10 mouse cellular contexts compared by ENCODE assay signal in genomic region chr13:64205186-64205585, GRCm38 (mm10). TPM values are rescaled to one million over a fixed set of nuclear protein-coding genes. Genes with fewer than 3 reads are reported as not detected.
A peak's percentile ranks its signal among the peaks of the same experiment; 100 is the strongest.
DNase-seq lines count a peak whose midpoint lies in the region; ATAC-seq and TF ChIP-seq lines count a peak whose summit lies in the region.
"Had no signal": no experiment of that assay in that cellular context is flagged by ENCODE, and none has a peak within 500 bp of the region (broad histone marks: within the 10 kb centered on the region; RNA-seq: fewer than 3 reads in every experiment).

No protein-coding gene starts in this region.

- no peak overlapping the region for H3K27ac ChIP-seq in kidney, postnatal 0 days
- H3K27ac ChIP-seq in cortical plate, adult 2 months (ENCODE audit: insufficient read depth, low read length), result no peak overlapping the region
- 0 out of 2 replicates have a peak overlapping the region, but pooled peaks have one; percentile 14 for H3K27ac ChIP-seq in neural tube, embryonic 11.5 days (ENCODE audit: low read depth, low read length)
- no peak overlapping the region for H3K27ac ChIP-seq in layer of hippocampus, adult 2 months
- H3K27ac ChIP-seq: gastrocnemius, adult 2 months had no signal

- TF ChIP-seq POLR2A in cortical plate, adult 2 months (IDR thresholded peaks at IDR 0.05; ENCODE audit: extremely low read depth, insufficient read depth, low read length), result no peak

- no peak overlapping the region for H3K9ac ChIP-seq in kidney, postnatal 0 days (ENCODE audit: low read depth, low read length)
- no peak overlapping the region for H3K9ac ChIP-seq in neural tube, embryonic 11.5 days (ENCODE audit: low read length)

- H3K27me3 ChIP-seq in kidney, postnatal 0 days (ENCODE audit: insufficient read depth, low read length), result no peaks in the 10 kb centered on the region
- H3K27me3 ChIP-seq in neural tube, embryonic 11.5 days (ENCODE audit: control insufficient read depth, insufficient read depth, low read length), result no peaks in the 10 kb centered on the region

- H3K4me3 ChIP-seq in kidney, postnatal 0 days (replicated peaks; ENCODE audit: low read depth, low read length), result no peak overlapping the region
- H3K4me3 ChIP-seq in cortical plate, adult 2 months (ENCODE audit: insufficient read depth, low read length), result no peak overlapping the region
- H3K4me3 ChIP-seq in neural tube, embryonic 11.5 days (ENCODE audit: low read depth, low read length), result no peak overlapping the region
- no peak overlapping the region for H3K4me3 ChIP-seq in layer of hippocampus, adult 2 months
- H3K4me3 ChIP-seq: gastrocnemius, adult 2 months had no signal

- peak; percentile 29 for DNase-seq in kidney, postnatal 0 days (ENCODE audit: low spot score)
- DNase-seq in kidney, adult 11 months, result no peak
- peak; percentile 40 for DNase-seq in kidney, postnatal 10 days
- DNase-seq in neural tube, embryonic 11.5 days (ENCODE audit: low spot score), result peak; percentile 40
- no peak for DNase-seq in layer of hippocampus, adult 2 months (ENCODE audit: low spot score in 2 of 2)
- DNase-seq in ovary, postnatal 36 days (ENCODE audit: low spot score), result no peak
- no peak for DNase-seq in layer of hippocampus, adult 18-20 months (ENCODE audit: low spot score in 2 of 2)
- DNase-seq: gastrocnemius, adult 2 months had no signal

- 53% methylated on average over 2 of the region's 2 CpGs for WGBS in kidney, postnatal 0 days
- 25% methylated on average over 2 of the region's 2 CpGs for WGBS in neural tube, embryonic 11.5 days

- H3K36me3 ChIP-seq in kidney, postnatal 0 days (ENCODE audit: insufficient read depth, low read length), result no peaks in the 10 kb centered on the region
- H3K36me3 ChIP-seq in neural tube, embryonic 11.5 days (ENCODE audit: control insufficient read depth, insufficient read depth, low read length), result no peaks in the 10 kb centered on the region

- no peak overlapping the region for H3K4me2 ChIP-seq in kidney, postnatal 0 days (ENCODE audit: low read length)
- no peak overlapping the region for H3K4me2 ChIP-seq in neural tube, embryonic 11.5 days (ENCODE audit: low read depth)

- peak; percentile 66 for ATAC-seq in kidney, postnatal 0 days (replicated peaks; ENCODE audit: low FRiP score, low read depth)
- ATAC-seq in neural tube, embryonic 11.5 days (ENCODE audit: insufficient read depth, low FRiP score, low TSS enrichment), result peak; percentile 81
- ATAC-seq: activated CD4-positive, CD25-positive, alpha-beta regulatory T cell, adult 4 months had no signal

- H3K9me3 ChIP-seq in kidney, postnatal 0 days (replicated peaks; ENCODE audit: low read length), result no peaks in the 10 kb centered on the region
- H3K9me3 ChIP-seq in neural tube, embryonic 11.5 days (ENCODE audit: control insufficient read depth, low read length), result no peaks in the 10 kb centered on the region

- peak; percentile 55; the same call in 1 of the 2 replicates for TF ChIP-seq CTCF in kidney, postnatal 0 days (IDR thresholded peaks at IDR 0.05; ENCODE audit: low read depth)
- 0 out of 2 replicates have a peak, but pooled peaks have one; percentile 12 for TF ChIP-seq CTCF in cortical plate, adult 2 months (IDR thresholded peaks at IDR 0.05; ENCODE audit: extremely low read depth, insufficient read depth, low read length)
- no peak for TF ChIP-seq CTCF in layer of hippocampus, adult 2 months (conservative IDR thresholded peaks at IDR 0.05)

- no peaks in the 10 kb centered on the region for H3K4me1 ChIP-seq in kidney, postnatal 0 days (replicated peaks; ENCODE audit: insufficient read depth, low read length)
- no peaks in the 10 kb centered on the region for H3K4me1 ChIP-seq in cortical plate, adult 2 months (ENCODE audit: control insufficient read depth, insufficient read depth, low read length)
- no peaks in the 10 kb centered on the region for H3K4me1 ChIP-seq in neural tube, embryonic 11.5 days (ENCODE audit: control insufficient read depth, insufficient read depth, low read length)

RNA-seq across cellular contexts. Expression of gene Habp4, which starts 43.6 kb away (rescaled TPM):
- polyA plus RNA-seq in kidney, postnatal 0 days (2015; fragmentation: Nextera tagmentation; extraction: Ambion mirVana), result 32.2 and 37.4 TPM in 2 replicates
- polyA plus RNA-seq in cortical plate, adult 2 months (2012; rRNA removed), result 203 and 210 TPM in 2 replicates
- 33.4 and 36.6 TPM in 2 replicates for polyA plus RNA-seq in neural tube, embryonic 11.5 days (2014; fragmentation: Nextera tagmentation; extraction: Ambion mirVana)
- 100 to 1,000 TPM; 147 to 149 TPM for total RNA-seq in layer of hippocampus, adult 2 months (2021)
- total RNA-seq in layer of hippocampus, adult 18-20 months (2021), result 100 to 1,000 TPM; 154 to 158 TPM

RNA-seq across cellular contexts. Expression of gene Zfp367, which starts 52.2 kb away (rescaled TPM):
- polyA plus RNA-seq in kidney, postnatal 0 days (2015; fragmentation: Nextera tagmentation; extraction: Ambion mirVana), result 13.1 and 15.2 TPM in 2 replicates
- 31.9 and 34.6 TPM in 2 replicates for polyA plus RNA-seq in cortical plate, adult 2 months (2012; rRNA removed)
- polyA plus RNA-seq in neural tube, embryonic 11.5 days (2014; fragmentation: Nextera tagmentation; extraction: Ambion mirVana), result 14.3 and 15.4 TPM in 2 replicates
- 10 to 100 TPM; 15.9 to 18.7 TPM for total RNA-seq in layer of hippocampus, adult 2 months (2021)
- 10 to 100 TPM; 13.8 to 17.4 TPM for total RNA-seq in layer of hippocampus, adult 18-20 months (2021)

Comparison
In these comparisons a context has a peak if more than half of its experiments do, and no peak if none do; other contexts are left out.
1. DNase-seq: peak in kidney, postnatal 0 days (single experiment), kidney, postnatal 10 days (single experiment) and neural tube, embryonic 11.5 days (single experiment); none in kidney, adult 11 months (single experiment), layer of hippocampus, adult 2 months (0 of 2), ovary, postnatal 36 days (single experiment) and layer of hippocampus, adult 18-20 months (0 of 2).